Mouse (Mus musculus): Measurements from ENCODE around the gene Wwox. TPM values are rescaled to one million over a fixed set of nuclear protein-coding genes. Genes with fewer than 3 reads are reported as not detected.

The Wwox gene
- total and polyA plus RNA-seq, 3 experiments = 7.8 to 11.5 (median 9.1) TPM

- Histone ChIP-seq H3K9ac (ENCODE audit: insufficient read depth, low read depth) (no peak overlapping the region), H3K4me1 (ENCODE audit: control insufficient read depth in 1 of 2, insufficient read depth in 2 of 2) (peaks cover 33 to 56% of the 10 kb centered on the region in 2 experiments), H3K36me3 (replicated peaks in 1 of 2; ENCODE audit: control insufficient read depth in 1 of 2, insufficient read depth in 1 of 2, low read length in 1 of 2) (no peaks in the 10 kb centered on the region), H3K79me2 (replicated peaks; ENCODE audit: control insufficient read depth, extremely low read depth, insufficient read depth, poor library complexity, severe bottlenecking) (no peaks in the 10 kb centered on the region), H3K27me3 (replicated peaks) (no peaks in the 10 kb centered on the region), H3K27ac (ENCODE audit: insufficient read depth, low read depth) (no peak overlapping the region), H3K4me2 (ENCODE audit: insufficient read depth, low read depth, poor library complexity, severe bottlenecking) (no peak overlapping the region), H3K9me3 (replicated peaks; ENCODE audit: low read length) (no peaks in the 10 kb centered on the region), H3K4me3 (replicated peaks in 1 of 3; ENCODE audit: low read depth in 2 of 3, low read length in 2 of 3, poor library complexity in 1 of 3) (no peak overlapping the region)
- DNase-seq (ENCODE audit: extremely low read depth) = no peak
- dilution Hi-C loops (cut with MboI; ENCODE audit: extremely low pct_ligation_motif_present, extremely low pct_unique_long_range_greater_than_20kb, low sequenced_read_pairs) = no loop called here
- TF ChIP-seq USF2 (conservative IDR thresholded peaks at IDR 0.05; ENCODE audit: low read depth, low read length) (no peak), ZC3H11A (IDR thresholded peaks at IDR 0.05; ENCODE audit: low read depth, low read length) (no peak), CHD1 (IDR thresholded peaks at IDR 0.05; ENCODE audit: low read depth, low read length) (no peak), ETS1 (conservative IDR thresholded peaks at IDR 0.05; ENCODE audit: low read depth, low read length) (no peak), MAFK (IDR thresholded peaks at IDR 0.05; ENCODE audit: insufficient replicate concordance, low read length) (no peak), EP300 (IDR thresholded peaks at IDR 0.05; ENCODE audit: low read length) (no peak), CTCF (conservative IDR thresholded peaks at IDR 0.05 in 1 of 2, IDR thresholded peaks at IDR 0.05 in 1 of 2; ENCODE audit: low read depth in 2 of 2, low read length in 2 of 2) (no peak), JUND (conservative IDR thresholded peaks at IDR 0.05; ENCODE audit: low read depth, low read length) (no peak), IRF4 (IDR thresholded peaks at IDR 0.05; ENCODE audit: low read depth, low read length) (no peak), HCFC1 (IDR thresholded peaks at IDR 0.05; ENCODE audit: low read depth, low read length) (no peak), KAT2A (IDR thresholded peaks at IDR 0.05; ENCODE audit: insufficient replicate concordance, low read length) (no peak), ZKSCAN1 (IDR thresholded peaks at IDR 0.05; ENCODE audit: borderline replicate concordance, low read depth, low read length) (no peak), MEF2A (IDR thresholded peaks at IDR 0.05; ENCODE audit: borderline replicate concordance, low read depth, low read length) (no peak), GABPA (IDR thresholded peaks at IDR 0.05; ENCODE audit: insufficient replicate concordance, low read depth, low read length) (no peak)
- in situ Hi-C loops (cut with MboI; ENCODE audit: low pct_ligation_motif_present, low pct_unique_long_range_greater_than_20kb, low sequenced_read_pairs) = no loop called here
Observed at GRCm38 (mm10) chr8:114879277-114879568, 439.8 kb downstream of the Wwox start.

DNA sequence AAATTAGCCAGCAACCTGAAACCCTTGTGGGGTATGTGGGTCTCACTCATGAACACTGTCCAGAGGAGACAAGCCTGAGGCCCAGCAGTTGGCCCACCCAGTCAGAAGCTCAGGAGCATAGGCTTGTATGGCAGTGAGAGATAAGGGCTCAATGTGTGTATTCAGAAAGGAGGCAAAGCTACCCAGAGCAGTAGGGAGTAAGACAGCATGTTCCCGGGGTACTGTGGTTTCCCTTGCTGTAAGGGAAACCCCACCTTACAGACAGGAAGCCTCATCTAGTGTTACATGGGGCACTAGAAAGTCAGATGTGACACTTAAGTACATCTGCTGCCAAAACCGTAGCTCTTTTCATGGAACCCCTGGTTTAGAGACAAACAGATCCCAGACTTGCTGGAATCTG is 440.2 kb downstream of the Wwox start:
- no peak for DNase-seq (ENCODE audit: extremely low read depth)
- dilution Hi-C loops (cut with MboI; ENCODE audit: extremely low pct_ligation_motif_present, extremely low pct_unique_long_range_greater_than_20kb, low sequenced_read_pairs) (no loop called here), in situ Hi-C loops (cut with MboI; ENCODE audit: low pct_ligation_motif_present, low pct_unique_long_range_greater_than_20kb, low sequenced_read_pairs) (loop anchor here (10.0 kb wide), 1 partner anchor 85 kb away; no protein-coding TSS in a partner anchor)
- no peak overlapping the region for H3K4me3 ChIP-seq (replicated peaks in 1 of 3; ENCODE audit: low read depth in 2 of 3, low read length in 2 of 3, poor library complexity in 1 of 3)
- H3K27ac ChIP-seq (ENCODE audit: insufficient read depth, low read depth) = no peak overlapping the region
- TF ChIP-seq SMC3 (IDR thresholded peaks at IDR 0.05; ENCODE audit: low read depth, low read length) = no peak
- no peak for TF ChIP-seq RCOR1 (conservative IDR thresholded peaks at IDR 0.05; ENCODE audit: low read depth, low read length)
- TF ChIP-seq RAD21 (IDR thresholded peaks at IDR 0.05; ENCODE audit: low read depth, low read length) = no peak
- no peak for TF ChIP-seq SIN3A (IDR thresholded peaks at IDR 0.05; ENCODE audit: low read length)
- no peak for TF ChIP-seq ZNF384 (IDR thresholded peaks at IDR 0.05; ENCODE audit: low read depth, low read length)
- TF ChIP-seq E2F4 (IDR thresholded peaks at IDR 0.05; ENCODE audit: insufficient replicate concordance, low read depth, low read length) = no peak
- H3K27me3 ChIP-seq (replicated peaks) = no peaks in the 10 kb centered on the region
- H3K9me3 ChIP-seq (replicated peaks; ENCODE audit: low read length) = no peaks in the 10 kb centered on the region
- H3K79me2 ChIP-seq (replicated peaks; ENCODE audit: control insufficient read depth, extremely low read depth, insufficient read depth, poor library complexity, severe bottlenecking) = no peaks in the 10 kb centered on the region
- H3K36me3 ChIP-seq (replicated peaks in 1 of 2; ENCODE audit: control insufficient read depth in 1 of 2, insufficient read depth in 1 of 2, low read length in 1 of 2) = no peaks in the 10 kb centered on the region
- no peak overlapping the region for H3K4me2 ChIP-seq (ENCODE audit: insufficient read depth, low read depth, poor library complexity, severe bottlenecking)
- no peak overlapping the region for H3K9ac ChIP-seq (ENCODE audit: insufficient read depth, low read depth)
- peaks cover 33 to 59% of the 10 kb centered on the region in 2 experiments for H3K4me1 ChIP-seq (ENCODE audit: control insufficient read depth in 1 of 2, insufficient read depth in 2 of 2)
